Comparison of ENCODE assay signal across 20 mouse cellular contexts in genomic region chr7:35365161-35365910, GRCm38 (mm10). TPM values are rescaled to one million over a fixed set of nuclear protein-coding genes. Genes with fewer than 3 reads are reported as not detected.
A peak's percentile ranks its signal among the peaks of the same experiment; 100 is the strongest.
DNase-seq lines count a peak whose midpoint lies in the region; ATAC-seq and TF ChIP-seq lines count a peak whose summit lies in the region.
"Had no signal": no experiment of that assay in that cellular context is flagged by ENCODE, and none has a peak within 500 bp of the region (broad histone marks: within the 10 kb centered on the region; RNA-seq: fewer than 3 reads in every experiment).

No protein-coding gene starts in this region.

- H3K4me3 ChIP-seq in intestine, embryonic 15.5 days (replicated peaks), result no peak overlapping the region
- H3K4me3 ChIP-seq in intestine, postnatal 0 days (ENCODE audit: low read depth, low read length), result no peak overlapping the region
- no peak overlapping the region for H3K4me3 ChIP-seq in embryonic facial prominence, embryonic 10.5 days
- H3K4me3 ChIP-seq: erythroblast, embryonic 14.5 days; heart, embryonic 12.5 days; limb, embryonic 15.5 days; neural tube, embryonic 15.5 days had no signal

- 72% methylated on average over 12 of the region's 12 CpGs for WGBS in intestine, embryonic 15.5 days
- 68% methylated on average over 12 of the region's 12 CpGs for WGBS in intestine, postnatal 0 days
- WGBS in embryonic facial prominence, embryonic 10.5 days, result 63% methylated on average over 12 of the region's 12 CpGs

- ATAC-seq in intestine, embryonic 15.5 days, result 0 out of 2 replicates have a peak, but pooled peaks have one; percentile 27
- no peak for ATAC-seq in intestine, postnatal 0 days

- H3K9ac ChIP-seq in intestine, embryonic 15.5 days, result no peak overlapping the region
- H3K9ac ChIP-seq in intestine, postnatal 0 days (ENCODE audit: low read depth, low read length), result no peak overlapping the region
- H3K9ac ChIP-seq: heart, embryonic 12.5 days; limb, embryonic 15.5 days; lung, embryonic 14.5 days; neural tube, embryonic 15.5 days had no signal

- no peak overlapping the region for H3K4me2 ChIP-seq in intestine, embryonic 15.5 days (replicated peaks)
- H3K4me2 ChIP-seq in intestine, postnatal 0 days (replicated peaks; ENCODE audit: low read depth), result no peak overlapping the region
- H3K4me2 ChIP-seq: heart, embryonic 12.5 days; limb, embryonic 15.5 days; lung, embryonic 14.5 days; neural tube, embryonic 15.5 days had no signal

- DNase-seq in embryonic facial prominence, embryonic 10.5 days (ENCODE audit: low spot score), result peak; percentile 29
- peak; percentile 45 to 62 for DNase-seq in kidney, adult 8-10 months
- DNase-seq in kidney, postnatal 36 days, result peak; percentile 59 to 64
- no peak for DNase-seq in thymus, postnatal 4 days
- no peak for DNase-seq in urinary bladder, postnatal 14 days (ENCODE audit: low spot score)
- no peak for DNase-seq in left cerebral cortex, adult 18-20 months (ENCODE audit: low spot score in 2 of 2)
- DNase-seq: cerebellum, adult 11 months; cerebellum, postnatal 36 days; gastrocnemius, postnatal 36 days; heart, postnatal 36 days; lung, embryonic 14.5 days; retina, postnatal 1 day; thymus, adult 2 months had no signal

- no peaks in the 10 kb centered on the region for H3K27me3 ChIP-seq in intestine, embryonic 15.5 days (replicated peaks)
- no peaks in the 10 kb centered on the region for H3K27me3 ChIP-seq in intestine, postnatal 0 days (replicated peaks; ENCODE audit: control insufficient read depth, insufficient read depth, low read length)
- no peaks in the 10 kb centered on the region for H3K27me3 ChIP-seq in embryonic facial prominence, embryonic 10.5 days (replicated peaks; ENCODE audit: low read depth, poor library complexity, severe bottlenecking)
- H3K27me3 ChIP-seq: heart, embryonic 12.5 days; limb, embryonic 15.5 days; neural tube, embryonic 15.5 days had no signal

- H3K9me3 ChIP-seq in intestine, embryonic 15.5 days, result no peaks in the 10 kb centered on the region
- no peaks in the 10 kb centered on the region for H3K9me3 ChIP-seq in intestine, postnatal 0 days (ENCODE audit: control insufficient read depth)
- H3K9me3 ChIP-seq in embryonic facial prominence, embryonic 10.5 days, result peaks cover 4% of the 10 kb centered on the region; the same call in 1 of the 2 replicates
- H3K9me3 ChIP-seq: limb, embryonic 15.5 days; neural tube, embryonic 15.5 days had no signal

- H3K4me1 ChIP-seq in intestine, embryonic 15.5 days (replicated peaks), result peaks cover 6% of the 10 kb centered on the region
- H3K4me1 ChIP-seq in intestine, postnatal 0 days (replicated peaks; ENCODE audit: control insufficient read depth, insufficient read depth, low read length), result no peaks in the 10 kb centered on the region
- H3K4me1 ChIP-seq in embryonic facial prominence, embryonic 10.5 days, result peaks cover 27% of the 10 kb centered on the region
- H3K4me1 ChIP-seq: limb, embryonic 15.5 days; megakaryocyte, embryonic 14.5 days; neural tube, embryonic 15.5 days had no signal

- H3K36me3 ChIP-seq in intestine, embryonic 15.5 days, result peaks cover 6% of the 10 kb centered on the region
- H3K36me3 ChIP-seq in intestine, postnatal 0 days (ENCODE audit: control insufficient read depth, insufficient read depth), result peaks cover 40% of the 10 kb centered on the region
- H3K36me3 ChIP-seq in embryonic facial prominence, embryonic 10.5 days (replicated peaks), result peaks cover 7% of the 10 kb centered on the region; the same call in 1 of the 2 replicates
- H3K36me3 ChIP-seq: limb, embryonic 15.5 days; neural tube, embryonic 15.5 days had no signal

- no peak overlapping the region for H3K27ac ChIP-seq in intestine, embryonic 15.5 days
- no peak overlapping the region for H3K27ac ChIP-seq in intestine, postnatal 0 days (ENCODE audit: low read depth, low read length)
- no peak overlapping the region for H3K27ac ChIP-seq in embryonic facial prominence, embryonic 10.5 days (replicated peaks)
- H3K27ac ChIP-seq: limb, embryonic 15.5 days; neural tube, embryonic 15.5 days had no signal

- no peak for TF ChIP-seq CTCF in intestine, postnatal 0 days (IDR thresholded peaks at IDR 0.05; ENCODE audit: low read depth)

RNA-seq across cellular contexts. Expression of gene Faap24, which starts 31.3 kb away (rescaled TPM):
- 22.0 and 22.7 TPM in 2 replicates for polyA plus RNA-seq in intestine, embryonic 15.5 days (2015; fragmentation: Nextera tagmentation; extraction: Ambion mirVana)
- 9.3 and 10.3 TPM in 2 replicates for polyA plus RNA-seq in intestine, postnatal 0 days (2015; fragmentation: Nextera tagmentation; extraction: Ambion mirVana)
- 17.6 and 20.5 TPM in 2 replicates for polyA plus RNA-seq in embryonic facial prominence, embryonic 10.5 days (2016; fragmentation: Nextera tagmentation; extraction: Ambion mirVana)
- 1 to 10 TPM; 4.8 to 5.0 TPM for total RNA-seq in left cerebral cortex, adult 18-20 months (2021)

RNA-seq across cellular contexts. Expression of gene Rhpn2, which starts 31.4 kb away (rescaled TPM):
- 73.2 and 74.7 TPM in 2 replicates for polyA plus RNA-seq in intestine, embryonic 15.5 days (2015; fragmentation: Nextera tagmentation; extraction: Ambion mirVana)
- 63.3 and 75.0 TPM in 2 replicates for polyA plus RNA-seq in intestine, postnatal 0 days (2015; fragmentation: Nextera tagmentation; extraction: Ambion mirVana)
- polyA plus RNA-seq in embryonic facial prominence, embryonic 10.5 days (2016; fragmentation: Nextera tagmentation; extraction: Ambion mirVana), result 5.2 and 5.5 TPM in 2 replicates
- total RNA-seq in left cerebral cortex, adult 18-20 months (2021), result 1 to 10 TPM; 5.3 to 6.2 TPM

RNA-seq across cellular contexts. Expression of gene Cep89, which starts 31.5 kb away (rescaled TPM):
- polyA plus RNA-seq in intestine, embryonic 15.5 days (2015; fragmentation: Nextera tagmentation; extraction: Ambion mirVana), result 43.2 and 45.8 TPM in 2 replicates
- polyA plus RNA-seq in intestine, postnatal 0 days (2015; fragmentation: Nextera tagmentation; extraction: Ambion mirVana), result 9.7 and 10.1 TPM in 2 replicates
- 59.0 and 63.3 TPM in 2 replicates for polyA plus RNA-seq in embryonic facial prominence, embryonic 10.5 days (2016; fragmentation: Nextera tagmentation; extraction: Ambion mirVana)
- total RNA-seq in left cerebral cortex, adult 18-20 months (2021), result 10 to 100 TPM; 18.2 to 18.9 TPM

RNA-seq across cellular contexts. Expression of gene Gpatch1, which starts 47.1 kb away (rescaled TPM):
- 14.8 and 14.9 TPM in 2 replicates for polyA plus RNA-seq in intestine, embryonic 15.5 days (2015; fragmentation: Nextera tagmentation; extraction: Ambion mirVana)
- polyA plus RNA-seq in intestine, postnatal 0 days (2015; fragmentation: Nextera tagmentation; extraction: Ambion mirVana), result 8.6 and 9.1 TPM in 2 replicates
- polyA plus RNA-seq in embryonic facial prominence, embryonic 10.5 days (2016; fragmentation: Nextera tagmentation; extraction: Ambion mirVana), result 17.9 and 18.7 TPM in 2 replicates
- total RNA-seq in left cerebral cortex, adult 18-20 months (2021), result 10 to 100 TPM; 23.3 to 24.4 TPM

Comparison
In these comparisons a context has a peak if more than half of its experiments do, and no peak if none do; other contexts are left out.
1. DNase-seq: peak in embryonic facial prominence, embryonic 10.5 days (single experiment), kidney, adult 8-10 months (2 of 2) and kidney, postnatal 36 days (2 of 2); none in thymus, postnatal 4 days (single experiment), urinary bladder, postnatal 14 days (single experiment) and left cerebral cortex, adult 18-20 months (0 of 2).